Mouse (Mus musculus): ENCODE measurements at regions not wholly inside any gene's neighbourhood (a gene's known extent, or its start where the extent isn't known, plus 50 kb on each side); places are given as distances from the start of the nearest gene placed in this dataset.

- DNase-seq: no peak
Observed at GRCm38 (mm10) chr10:70336741-70337140, 91.8 kb downstream of the Slc16a9 start.

GRCm38 (mm10) chr10:70359421-70359820 is 80.9 kb upstream of the Fam13c start:
- no peak for DNase-seq

- DNase-seq: no peak
Observed at GRCm38 (mm10) chr10:70359834-70360233, 80.4 kb upstream of the Fam13c start.

- peak in 1 of 2 experiments; percentile 37 for DNase-seq
Observed at GRCm38 (mm10) chr10:70363054-70363453, 77.2 kb upstream of the Fam13c start.

GRCm38 (mm10) chr10:70364218-70364975 is 75.9 kb upstream of the Fam13c start:
- DNase-seq: no peak

- DNase-seq: no peak
Observed at GRCm38 (mm10) chr10:70364976-70365345, 75.3 kb upstream of the Fam13c start.

GRCm38 (mm10) chr10:70365504-70365903 is 74.8 kb upstream of the Fam13c start:
- DNase-seq: no peak

- no peak for DNase-seq
Observed at GRCm38 (mm10) chr10:70367866-70368265, 72.4 kb upstream of the Fam13c start.

GRCm38 (mm10) chr10:70368685-70369084 is 71.6 kb upstream of the Fam13c start:
- DNase-seq: peak; percentile 75 to 85

GRCm38 (mm10) chr10:70372411-70373136 is 67.7 kb upstream of the Fam13c start:
- DNase-seq: no peak

GRCm38 (mm10) chr10:70373207-70373606 is 67.1 kb upstream of the Fam13c start:
- no peak for DNase-seq

- DNase-seq: no peak
Observed at GRCm38 (mm10) chr10:70373836-70374235, 66.4 kb upstream of the Fam13c start.

GRCm38 (mm10) chr10:70374726-70375125 is 65.6 kb upstream of the Fam13c start:
- DNase-seq: no peak

GRCm38 (mm10) chr10:70380041-70380651 is 60.1 kb upstream of the Fam13c start:
- DNase-seq: no peak

GRCm38 (mm10) chr10:70384689-70385088 is 55.6 kb upstream of the Fam13c start:
- DNase-seq: no peak

- DNase-seq: no peak
Observed at GRCm38 (mm10) chr10:70387729-70388128, 52.6 kb upstream of the Fam13c start.
